Mouse (Mus musculus) Patski (cell line): Measurements from ENCODE around the gene Nmnat2. TPM values are rescaled to one million over a fixed set of nuclear protein-coding genes. Genes with fewer than 3 reads are reported as not detected.

Experiments used
- ATAC-seq: fragments of 100-300 bp; one replicate; pipeline ENCODE4 v1.8.0; 2021
- CTCF ChIA-PET: fragments of 350-600 bp; sonication (Branson Sonifier 250); formaldehyde crosslinking; loops from one replicate; lab custom pipeline; 2022; ENCODE audit warnings: inconsistent platforms; lab: Charles Lee
- POLR2A ChIA-PET: fragments of 350-600 bp; sonication (Branson Sonifier 250); formaldehyde crosslinking; loops from one replicate; lab custom pipeline; 2022; ENCODE audit warnings: antibody characterized with exemption, inconsistent platforms; lab: Charles Lee
- DNase-seq: peaks from one replicate; pipeline ENCODE4 v3.0.0-alpha.2; 2011; ENCODE audit warnings: low read depth, low spot score
- H3K27me3 ChIP-seq: fragments of 371-371 bp; one replicate; pipeline ENCODE4 v1.5.1; 2021
- CTCF ChIP-seq: fragments of 100-300 bp; IDR thresholded peaks from one replicate; pipeline ENCODE4 v1.5.1; 2021
- in situ Hi-C: fragments of 300-500 bp; cut with MboI; formaldehyde crosslinking; loops from 3 replicates; pipeline ENCODE4 v1.11.1; 2018; ENCODE audit warnings: low pct_unique_long_range_greater_than_20kb, mixed read lengths
- polyA plus RNA-seq: library from polyadenylated mRNA; unstranded; gene quantifications from one replicate; pipeline ENCODE4 v1.2.3, GENCODE M21; 2021

The Nmnat2 gene
- polyA plus RNA-seq = 0.14 TPM

DNA sequence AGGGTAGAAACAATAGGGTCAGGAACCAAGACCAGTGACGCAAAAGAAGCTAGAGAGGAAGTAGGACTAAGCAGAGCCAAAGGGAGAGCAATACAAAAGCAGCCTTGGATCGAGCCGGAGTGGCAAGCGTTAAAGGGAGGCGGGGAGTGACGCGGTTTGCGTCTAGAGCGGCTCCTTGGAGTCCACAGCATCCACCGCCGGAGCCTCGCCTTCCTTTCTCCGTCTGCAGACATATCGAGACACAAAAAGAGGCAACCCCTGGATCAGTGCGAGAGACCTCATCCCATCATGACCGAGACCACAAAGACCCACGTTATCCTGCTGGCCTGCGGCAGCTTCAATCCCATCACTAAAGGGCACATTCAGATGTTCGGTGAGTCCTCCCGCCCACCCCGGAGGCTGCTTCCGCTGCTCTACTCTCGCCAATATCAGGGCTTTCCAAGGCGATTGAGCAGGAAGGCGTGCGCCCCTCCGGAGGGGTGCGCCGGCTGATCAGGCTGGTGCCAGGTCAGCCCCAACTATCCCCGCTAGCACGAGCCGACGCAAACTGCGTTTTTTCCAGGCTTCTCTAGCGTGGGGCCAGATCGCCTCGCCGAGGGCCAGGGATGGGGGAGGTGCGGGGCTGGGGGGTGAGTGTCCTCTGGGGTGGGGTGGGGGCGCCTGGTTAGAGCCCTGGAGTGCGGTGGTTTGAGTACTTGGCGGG is at the start of gene Nmnat2:
Gene Nmnat2 (plus strand): TSS at position 173 of the 703 bp plus-strand sequence.
- no peak for TF ChIP-seq CTCF
- no peak for ATAC-seq
- in situ Hi-C loops = no loop called here
- peaks cover 26% of the 10 kb centered on the region for H3K27me3 ChIP-seq
- ChIA-PET POLR2A (no interaction called here), CTCF (no interaction called here)
- no peak for DNase-seq

DNA sequence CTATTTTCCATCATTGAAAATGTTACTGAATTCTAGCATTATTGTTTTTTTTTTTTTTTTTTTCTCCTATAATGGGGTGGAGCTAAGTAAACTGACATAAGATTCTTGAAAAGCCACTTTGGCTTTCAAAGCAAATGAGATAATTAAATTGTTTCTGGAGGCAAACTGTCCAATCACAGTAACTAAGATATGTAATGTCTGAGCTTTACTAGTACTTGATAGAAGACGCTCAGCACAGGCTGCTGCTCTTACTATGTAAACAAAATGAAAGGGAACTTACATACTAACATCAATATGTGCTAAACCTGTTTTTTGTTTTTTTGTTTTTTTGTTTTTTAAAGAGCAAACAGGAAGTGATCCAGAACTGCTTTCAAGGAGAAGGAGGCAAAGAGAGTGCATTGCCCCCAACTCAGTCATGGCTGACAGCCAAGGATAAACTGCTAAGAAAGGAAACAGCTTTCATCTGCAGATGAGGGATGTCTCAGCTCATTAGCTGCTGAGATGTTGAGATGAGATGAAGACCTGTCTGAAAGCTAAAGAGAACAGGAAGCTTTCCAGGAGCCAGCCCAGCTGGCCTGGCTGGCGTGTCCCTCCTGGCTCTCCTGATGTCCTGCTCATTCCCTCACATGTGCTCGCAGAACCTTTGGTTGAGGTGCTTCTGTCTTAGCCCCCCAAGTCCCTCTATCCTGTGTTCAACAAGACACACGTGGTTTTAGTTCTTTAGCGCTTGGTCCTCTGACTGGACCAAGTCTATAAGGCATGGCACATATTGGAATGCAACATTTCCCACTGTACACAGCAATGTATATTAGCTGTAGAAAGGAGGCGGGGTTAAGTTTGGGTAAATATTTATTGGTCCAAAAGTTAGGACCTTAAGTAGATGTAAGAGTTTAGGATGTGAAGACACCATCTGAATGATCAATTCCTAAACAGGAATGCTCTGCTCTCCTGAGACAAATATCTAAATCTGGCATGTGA is 41.0 kb upstream of the Nmnat2 start:
- in situ Hi-C loops = no loop called here
- no peak for ATAC-seq
- no peak for TF ChIP-seq CTCF
- H3K27me3 ChIP-seq = no peaks in the 10 kb centered on the region
- ChIA-PET POLR2A (interaction anchor here (0.7 to 1.1 kb wide), 3 partner anchors 59 to 183 kb away, joined by 3 to 6 read pairs (median 3); no protein-coding TSS in a partner anchor), CTCF (interaction anchor here (0.7 to 1.7 kb wide), 2 partner anchors 29 to 475 kb away, joined by 3 to 4 read pairs; no protein-coding TSS in a partner anchor)
- no peak for DNase-seq

DNA sequence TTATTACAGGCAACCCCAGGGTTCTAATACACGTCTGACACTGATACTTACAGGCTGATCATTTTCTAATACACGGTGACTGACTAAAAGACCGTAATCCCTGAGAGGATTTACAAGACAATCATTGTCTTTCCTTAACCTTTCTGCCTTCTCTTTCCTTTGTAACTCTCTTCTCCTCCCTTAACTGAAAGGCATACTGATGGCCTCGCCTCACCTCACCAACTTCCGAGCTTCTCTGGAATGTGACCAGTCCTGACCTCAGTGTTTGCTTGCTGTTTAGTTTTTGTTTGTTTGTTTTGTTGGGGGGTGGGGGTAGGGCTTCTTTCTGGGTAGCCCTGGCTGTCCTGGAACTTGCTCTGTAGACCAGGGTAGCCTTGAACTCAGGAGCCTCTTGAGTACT is 39.0 kb upstream of the Nmnat2 start:
- ChIA-PET POLR2A (no interaction called here), CTCF (no interaction called here)
- in situ Hi-C loops = no loop called here
- ATAC-seq = no peak
- no peak for DNase-seq
- no peak for TF ChIP-seq CTCF
- H3K27me3 ChIP-seq = no peaks in the 10 kb centered on the region

DNA sequence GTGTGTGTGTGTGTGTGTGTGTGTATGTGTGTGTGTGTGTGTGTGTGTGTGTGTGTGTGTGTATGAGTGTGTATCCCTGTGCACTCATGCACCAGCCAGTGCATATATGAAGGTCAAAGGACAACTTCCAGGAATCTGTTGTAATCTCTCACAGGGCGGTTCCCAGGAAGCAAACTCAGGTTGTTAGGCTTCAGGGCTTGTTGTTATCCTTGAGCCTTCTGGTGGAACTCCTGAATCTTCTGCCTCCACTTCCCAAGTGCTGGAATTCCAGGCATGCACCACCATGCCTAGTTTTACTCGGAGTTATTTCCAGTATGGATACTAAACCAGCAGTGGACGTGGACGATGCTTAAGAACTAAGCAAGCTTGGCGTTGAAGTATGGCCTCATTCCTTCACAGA is 37.9 kb upstream of the Nmnat2 start:
- H3K27me3 ChIP-seq = no peaks in the 10 kb centered on the region
- ChIA-PET POLR2A (no interaction called here), CTCF (no interaction called here)
- DNase-seq (no peak), ATAC-seq (no peak)
- in situ Hi-C loops = no loop called here
- no peak for TF ChIP-seq CTCF

DNA sequence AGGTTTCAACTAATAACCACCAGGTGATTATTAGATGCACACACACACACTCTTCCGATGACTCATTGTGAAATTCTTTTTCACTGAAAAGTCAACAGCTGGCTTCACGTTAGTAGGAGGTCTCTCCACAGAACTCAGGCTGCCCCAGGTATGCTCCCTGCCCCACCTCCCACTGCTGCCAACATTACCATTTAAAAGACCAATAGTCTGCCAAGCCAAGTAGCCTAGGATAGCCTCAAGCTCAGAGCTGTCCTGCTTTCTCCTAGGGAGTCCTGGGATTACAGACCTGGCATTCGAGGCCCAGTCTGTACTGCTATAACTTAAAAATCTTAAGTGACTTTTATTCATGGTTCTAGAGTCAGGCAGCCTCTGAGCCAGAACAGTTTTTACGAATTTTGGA is 37.2 kb upstream of the Nmnat2 start:
- no peak for TF ChIP-seq CTCF
- CTCF ChIA-PET = no interaction called here
- no peak for DNase-seq
- in situ Hi-C loops = no loop called here
- no peaks in the 10 kb centered on the region for H3K27me3 ChIP-seq
- ATAC-seq = no peak
- POLR2A ChIA-PET = no interaction called here

DNA sequence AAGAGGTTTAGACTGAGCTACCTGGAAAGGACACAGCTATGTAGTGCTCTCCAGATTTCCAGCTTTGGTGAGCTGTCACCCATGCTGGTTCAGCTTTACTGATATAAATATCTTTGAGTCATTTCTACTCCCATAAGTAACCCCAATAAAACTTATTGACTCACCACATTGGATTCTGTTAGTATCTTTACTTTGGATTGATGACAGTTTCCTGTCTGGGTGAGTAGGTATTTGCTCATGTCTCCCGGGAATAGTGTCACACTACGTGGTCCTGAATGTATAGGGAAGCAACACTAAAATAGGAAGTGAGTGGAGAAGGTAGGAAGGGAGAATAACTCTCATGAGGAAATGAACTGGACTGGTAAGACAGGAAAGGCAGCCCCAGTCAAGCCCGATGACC is 33.0 kb upstream of the Nmnat2 start:
- DNase-seq = no peak
- POLR2A ChIA-PET = no interaction called here
- ATAC-seq = no peak
- CTCF ChIA-PET = no interaction called here
- H3K27me3 ChIP-seq = no peaks in the 10 kb centered on the region
- in situ Hi-C loops = no loop called here
- no peak for TF ChIP-seq CTCF

DNA sequence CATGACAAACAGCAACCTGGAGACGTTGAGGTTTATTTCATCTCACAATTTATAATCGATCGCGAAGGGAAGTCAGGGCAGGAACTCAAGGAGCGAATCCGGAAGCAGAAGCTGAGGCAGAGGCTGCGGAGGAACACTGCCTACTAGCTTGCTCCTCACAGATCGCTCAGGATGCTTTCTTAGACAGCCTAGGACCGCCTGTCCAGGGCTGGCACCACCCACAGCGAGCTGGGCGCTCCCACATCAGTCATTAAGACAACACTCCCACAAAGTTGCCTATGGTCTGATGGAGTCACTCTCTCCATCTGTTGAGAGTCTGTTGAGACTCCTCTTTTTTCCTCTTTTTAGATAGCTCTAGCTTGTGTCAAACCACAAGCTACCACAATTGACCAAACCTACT is 20.8 kb upstream of the Nmnat2 start:
- CTCF ChIA-PET = no interaction called here
- no peak for TF ChIP-seq CTCF
- H3K27me3 ChIP-seq = peaks cover 5% of the 10 kb centered on the region
- DNase-seq (no peak), ATAC-seq (no peak)
- POLR2A ChIA-PET = no interaction called here
- in situ Hi-C loops = no loop called here

DNA sequence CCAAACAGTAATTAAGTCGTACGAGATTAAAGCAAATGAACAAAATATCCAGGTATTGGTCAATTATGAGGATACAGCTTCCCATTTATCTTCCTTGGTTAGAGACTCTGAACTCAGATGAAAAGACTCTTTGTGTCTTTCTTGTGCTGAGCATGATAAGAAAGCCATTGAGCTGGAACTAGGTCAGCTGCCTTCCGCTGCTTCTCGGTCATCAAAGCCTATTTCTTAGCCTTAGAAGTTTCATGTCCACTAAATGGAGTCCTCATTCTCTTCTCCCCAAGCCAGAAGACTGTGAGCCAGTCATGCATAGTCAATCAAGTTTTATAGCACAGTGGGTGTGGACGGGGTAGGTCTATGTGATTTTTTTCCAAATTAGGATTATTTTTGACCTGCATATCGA is 19.3 kb upstream of the Nmnat2 start:
- peaks cover 5% of the 10 kb centered on the region for H3K27me3 ChIP-seq
- DNase-seq (no peak), ATAC-seq (no peak)
- TF ChIP-seq CTCF = no peak
- ChIA-PET CTCF (no interaction called here), POLR2A (no interaction called here)
- in situ Hi-C loops = no loop called here

DNA sequence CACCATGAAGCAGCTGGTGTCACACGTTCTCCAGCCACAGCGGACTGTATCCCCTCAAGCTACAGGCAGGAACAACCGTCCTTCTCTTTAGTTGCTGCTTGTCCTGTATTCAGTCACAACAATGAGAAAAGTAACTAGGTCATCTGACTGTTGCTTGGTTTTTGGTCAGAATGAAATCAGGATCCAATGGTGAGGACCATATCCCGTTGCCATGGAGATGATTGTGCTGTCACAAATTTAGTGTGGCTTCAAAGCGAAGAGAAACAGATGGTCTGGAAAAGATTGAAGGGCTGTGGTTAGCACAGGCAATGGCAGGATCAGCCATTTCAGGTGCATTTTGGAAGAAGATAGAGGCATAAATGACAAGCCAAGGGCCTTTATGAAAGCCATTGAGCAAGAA is 18.4 kb upstream of the Nmnat2 start:
- no peak for ATAC-seq
- ChIA-PET POLR2A (no interaction called here), CTCF (no interaction called here)
- TF ChIP-seq CTCF = no peak
- H3K27me3 ChIP-seq = peaks cover 5% of the 10 kb centered on the region
- DNase-seq = no peak
- in situ Hi-C loops = no loop called here

DNA sequence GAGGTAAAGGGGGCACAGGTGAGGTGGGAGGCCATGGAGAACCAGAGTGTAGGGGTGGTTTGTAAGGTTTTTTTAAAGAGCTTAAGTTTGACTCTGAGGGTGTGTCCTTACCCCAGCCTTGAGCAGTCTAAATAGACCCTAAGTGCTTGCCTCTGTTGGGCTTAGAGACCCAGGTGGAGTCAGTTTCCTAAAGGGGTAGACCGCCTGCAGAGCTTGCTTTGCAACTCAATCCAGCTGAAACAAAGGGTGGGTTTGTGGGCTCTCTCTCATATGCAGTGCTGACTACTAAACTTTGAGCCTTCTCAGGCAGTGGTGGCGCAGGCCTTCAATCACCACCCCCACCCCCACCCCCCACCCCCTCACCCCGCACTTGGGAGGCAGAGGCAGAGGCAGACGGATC is 11.8 kb upstream of the Nmnat2 start:
- ATAC-seq (no peak), DNase-seq (no peak)
- CTCF ChIA-PET = interaction anchor here (1.8 kb wide), 1 partner anchor 30 kb away, joined by 4 read pairs; no protein-coding TSS in a partner anchor
- in situ Hi-C loops = no loop called here
- H3K27me3 ChIP-seq = peaks cover 4% of the 10 kb centered on the region
- POLR2A ChIA-PET = no interaction called here
- no peak for TF ChIP-seq CTCF

DNA sequence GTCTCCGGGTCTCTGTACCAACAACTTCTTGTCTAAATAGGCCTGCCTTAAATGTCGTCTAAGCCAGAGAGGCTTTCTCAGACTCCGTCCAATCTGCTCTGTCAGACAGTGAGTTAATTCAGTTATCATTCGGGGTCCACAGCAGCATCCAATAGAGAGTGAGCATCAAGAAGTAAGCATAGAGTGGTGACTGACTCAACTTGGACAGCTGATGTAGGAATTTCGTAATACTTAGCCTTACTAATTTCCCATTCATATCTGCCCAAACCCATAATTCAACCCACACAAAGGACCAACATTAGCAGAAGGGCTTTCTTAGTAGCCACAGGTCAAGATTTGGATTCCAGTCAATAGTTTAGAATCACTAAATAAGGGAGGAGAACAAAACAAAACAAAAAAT is 626 bp upstream of the Nmnat2 start:
- no peak for ATAC-seq
- H3K27me3 ChIP-seq = peaks cover 26% of the 10 kb centered on the region
- ChIA-PET POLR2A (no interaction called here), CTCF (interaction anchor here (2.2 kb wide), 1 partner anchor 16 kb away, joined by 5 read pairs; no protein-coding TSS in a partner anchor)
- in situ Hi-C loops = no loop called here
- no peak for TF ChIP-seq CTCF
- DNase-seq = no peak
